Mouse (Mus musculus) ES-Bruce4 (cell line): ENCODE measurements at regions not wholly inside any gene's neighbourhood (a gene's known extent, or its start where the extent isn't known, plus 50 kb on each side); places are given as distances from the start of the nearest gene placed in this dataset.
"Not testable (repeated sequence)": the region's sequence is repeated elsewhere in the genome, so short reads cannot be mapped to it uniquely, and the experiment has no call there.

Experiments used
- CTCF ChIP-seq: IDR thresholded peaks from one replicate; pipeline ENCODE4 v1.8.1; 2011; ENCODE audit warnings: low read depth, low read length
- POLR2A ChIP-seq: IDR thresholded peaks from one replicate; pipeline ENCODE4 v1.8.1; 2011; ENCODE audit warnings: low read length; ENCODE audit not compliant: insufficient read depth

DNA sequence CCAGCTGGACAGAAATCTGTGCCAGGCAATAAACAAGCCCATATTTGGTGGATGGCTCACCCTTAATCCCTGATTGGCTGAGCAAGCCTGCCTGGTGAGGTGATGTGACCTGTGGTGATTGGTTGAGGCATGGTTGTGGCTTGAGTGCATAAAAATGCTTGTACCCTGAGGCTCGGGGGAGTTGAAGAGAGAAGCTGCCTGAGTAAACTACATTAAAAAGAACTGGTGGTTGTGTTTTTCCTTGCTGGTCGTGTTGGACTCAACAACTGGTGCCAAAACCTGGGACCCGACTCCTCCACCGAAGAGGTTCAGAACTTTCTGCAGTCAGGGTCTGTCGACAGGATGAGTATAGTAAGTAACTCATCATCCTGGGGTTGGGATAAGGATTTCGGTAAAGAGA, 55.4 kb upstream of the Cyp2b13 start:
- TF ChIP-seq CTCF, POLR2A: not testable (repeated sequence)
